Mouse (Mus musculus): Measurements from ENCODE around the gene Usp2. TPM values are rescaled to one million over a fixed set of nuclear protein-coding genes. Genes with fewer than 3 reads are reported as not detected.

The Usp2 gene
- polyA plus RNA-seq, 1 experiment from 2014 or later: 0.59 TPM

GRCm38 (mm10) chr9:44058606-44059005, 8.2 kb upstream of the Usp2 start:
- Histone ChIP-seq H3K4me3 (ENCODE audit: inconsistent target) (no peak overlapping the region), H3K36me3 (ENCODE audit: inconsistent target) (no peaks in the 10 kb centered on the region), H3K27ac (no peak overlapping the region), H3K79me2 (ENCODE audit: inconsistent target) (no peaks in the 10 kb centered on the region)
- 78% methylated on average over 6 of the region's 6 CpGs for WGBS (ENCODE audit: missing documents)

DNA sequence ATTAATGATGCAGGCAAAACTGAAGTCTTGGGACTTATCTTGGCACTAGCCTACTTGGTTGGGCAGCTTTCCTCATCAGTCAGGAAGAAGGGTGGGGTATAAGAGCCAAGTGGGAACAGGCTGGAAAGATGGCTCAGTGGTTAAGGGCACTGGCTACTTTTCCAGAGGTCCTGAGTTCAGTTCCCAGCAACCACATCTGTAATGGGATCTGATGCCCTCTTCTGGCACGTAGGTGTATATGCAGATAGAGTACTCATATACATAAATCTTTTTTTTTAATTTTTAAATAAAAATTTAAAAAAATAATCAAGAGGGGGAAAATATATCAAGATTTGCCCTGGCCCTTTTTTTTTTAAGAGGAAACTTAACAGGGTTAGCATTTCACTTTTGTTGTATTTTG, 1.6 kb upstream of the Usp2 start:
- Histone ChIP-seq H3K79me2 (ENCODE audit: inconsistent target) (no peaks in the 10 kb centered on the region), H3K36me3 (ENCODE audit: inconsistent target) (no peaks in the 10 kb centered on the region), H3K27ac (no peak overlapping the region), H3K4me3 (ENCODE audit: inconsistent target) (no peak overlapping the region)
- 43% methylated on average over 1 of the region's 1 CpGs for WGBS (ENCODE audit: missing documents)

GRCm38 (mm10) chr9:44067241-44067959, 579 bp downstream of the Usp2 start:
- Histone ChIP-seq H3K4me3 (ENCODE audit: inconsistent target) (no peak overlapping the region), H3K27ac (no peak overlapping the region), H3K79me2 (ENCODE audit: inconsistent target) (no peaks in the 10 kb centered on the region), H3K36me3 (ENCODE audit: inconsistent target) (no peaks in the 10 kb centered on the region)
- 14% methylated on average over 15 of the region's 15 CpGs for WGBS (ENCODE audit: missing documents)

GRCm38 (mm10) chr9:44067960-44068330, 1.1 kb downstream of the Usp2 start:
- Histone ChIP-seq H3K27ac (no peak overlapping the region), H3K36me3 (ENCODE audit: inconsistent target) (no peaks in the 10 kb centered on the region), H3K79me2 (ENCODE audit: inconsistent target) (no peaks in the 10 kb centered on the region), H3K4me3 (ENCODE audit: inconsistent target) (no peak overlapping the region)
- 92% methylated on average over 6 of the region's 6 CpGs for WGBS (ENCODE audit: missing documents)

GRCm38 (mm10) chr9:44069252-44069651, 2.4 kb downstream of the Usp2 start:
- H3K4me3 ChIP-seq (ENCODE audit: inconsistent target): no peak overlapping the region
- H3K36me3 ChIP-seq (ENCODE audit: inconsistent target): no peaks in the 10 kb centered on the region
- WGBS (ENCODE audit: missing documents): 72% methylated on average over 7 of the region's 7 CpGs
- H3K27ac ChIP-seq: no peak overlapping the region
- no peaks in the 10 kb centered on the region for H3K79me2 ChIP-seq (ENCODE audit: inconsistent target)

- Histone ChIP-seq H3K36me3 (ENCODE audit: inconsistent target) (no peaks in the 10 kb centered on the region), H3K27ac (no peak overlapping the region), H3K79me2 (ENCODE audit: inconsistent target) (no peaks in the 10 kb centered on the region), H3K4me3 (ENCODE audit: inconsistent target) (no peak overlapping the region)
- WGBS (ENCODE audit: missing documents): 88% methylated on average over 14 of the region's 14 CpGs
These were observed 3.5 kb downstream of the Usp2 start for GRCm38 (mm10) chr9:44070113-44070843.

GRCm38 (mm10) chr9:44070844-44071231, 4.0 kb downstream of the Usp2 start:
- WGBS (ENCODE audit: missing documents): 85% methylated on average over 8 of the region's 8 CpGs
- Histone ChIP-seq H3K27ac (no peak overlapping the region), H3K36me3 (ENCODE audit: inconsistent target) (no peaks in the 10 kb centered on the region), H3K79me2 (ENCODE audit: inconsistent target) (no peaks in the 10 kb centered on the region), H3K4me3 (ENCODE audit: inconsistent target) (no peak overlapping the region)

- Histone ChIP-seq H3K27ac (no peak overlapping the region), H3K79me2 (ENCODE audit: inconsistent target) (no peaks in the 10 kb centered on the region), H3K4me3 (ENCODE audit: inconsistent target) (no peak overlapping the region), H3K36me3 (ENCODE audit: inconsistent target) (no peaks in the 10 kb centered on the region)
- 75% methylated on average over 11 of the region's 11 CpGs for WGBS (ENCODE audit: missing documents)
These were observed 5.2 kb downstream of the Usp2 start for GRCm38 (mm10) chr9:44071914-44072598.

GRCm38 (mm10) chr9:44072599-44072915, 5.7 kb downstream of the Usp2 start:
- H3K27ac ChIP-seq: no peak overlapping the region
- WGBS (ENCODE audit: missing documents): 90% methylated on average over 4 of the region's 4 CpGs
- no peaks in the 10 kb centered on the region for H3K36me3 ChIP-seq (ENCODE audit: inconsistent target)
- H3K79me2 ChIP-seq (ENCODE audit: inconsistent target): no peaks in the 10 kb centered on the region
- no peak overlapping the region for H3K4me3 ChIP-seq (ENCODE audit: inconsistent target)

DNA sequence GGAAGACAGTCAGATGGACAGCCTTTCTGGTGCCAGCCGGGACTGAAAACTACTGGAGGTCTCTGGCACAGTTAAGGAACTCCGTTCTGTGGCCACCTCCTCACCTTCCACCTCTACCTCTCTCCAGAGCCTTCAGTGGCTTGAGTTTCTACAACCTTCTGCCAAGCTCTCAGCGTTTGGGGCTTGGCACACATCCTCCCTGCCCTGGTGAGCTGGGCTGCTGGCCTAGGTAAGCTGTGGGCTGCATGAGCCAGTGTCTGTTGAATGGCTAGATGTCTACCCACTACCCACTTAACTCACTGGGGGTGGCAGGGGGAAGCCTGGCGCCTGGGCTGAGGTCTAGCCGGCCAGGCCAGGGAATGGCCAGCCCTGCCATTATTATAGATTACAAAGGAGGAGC, 6.3 kb downstream of the Usp2 start:
- Histone ChIP-seq H3K27ac (no peak overlapping the region), H3K79me2 (ENCODE audit: inconsistent target) (no peaks in the 10 kb centered on the region), H3K4me3 (ENCODE audit: inconsistent target) (no peak overlapping the region), H3K36me3 (ENCODE audit: inconsistent target) (no peaks in the 10 kb centered on the region)
- WGBS (ENCODE audit: missing documents): 83% methylated on average over 5 of the region's 5 CpGs

GRCm38 (mm10) chr9:44074395-44075275, 7.8 kb downstream of the Usp2 start:
- Histone ChIP-seq H3K36me3 (ENCODE audit: inconsistent target) (no peaks in the 10 kb centered on the region), H3K79me2 (ENCODE audit: inconsistent target) (no peaks in the 10 kb centered on the region), H3K27ac (no peak overlapping the region), H3K4me3 (ENCODE audit: inconsistent target) (no peak overlapping the region)
- 62% methylated on average over 9 of the region's 9 CpGs for WGBS (ENCODE audit: missing documents)

DNA sequence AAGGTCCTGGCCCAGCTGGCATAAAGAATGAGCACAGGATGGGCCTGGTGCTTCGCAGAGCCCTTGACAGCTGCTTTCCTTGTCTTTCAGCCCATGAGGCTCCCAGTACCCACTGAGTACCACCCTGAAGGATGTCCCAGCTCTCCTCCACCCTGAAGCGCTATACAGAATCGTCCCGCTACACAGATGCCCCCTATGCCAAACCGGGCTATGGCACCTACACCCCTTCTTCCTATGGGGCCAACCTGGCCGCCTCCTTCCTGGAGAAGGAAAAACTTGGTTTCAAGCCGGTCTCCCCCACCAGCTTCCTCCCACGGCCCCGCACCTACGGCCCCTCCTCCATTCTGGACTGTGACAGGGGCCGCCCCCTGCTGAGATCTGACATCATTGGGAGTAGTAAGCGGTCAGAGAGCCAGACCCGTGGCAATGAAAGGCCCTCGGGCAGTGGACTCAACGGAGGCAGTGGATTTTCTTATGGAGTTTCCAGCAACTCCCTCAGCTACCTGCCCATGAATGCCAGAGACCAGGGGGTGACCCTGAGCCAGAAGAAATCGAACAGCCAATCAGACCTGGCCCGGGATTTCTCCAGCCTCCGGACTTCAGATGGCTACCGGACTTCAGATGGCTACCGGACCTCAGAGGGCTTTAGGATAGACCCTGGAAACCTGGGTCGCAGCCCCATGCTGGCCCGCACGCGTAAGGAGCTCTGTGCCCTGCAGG, 8.6 kb downstream of the Usp2 start:
- 92% methylated on average over 22 of the region's 24 CpGs for WGBS (ENCODE audit: missing documents)
- no peaks in the 10 kb centered on the region for H3K36me3 ChIP-seq (ENCODE audit: inconsistent target)
- no peaks in the 10 kb centered on the region for H3K79me2 ChIP-seq (ENCODE audit: inconsistent target)
- no peak overlapping the region for H3K27ac ChIP-seq
- H3K4me3 ChIP-seq (ENCODE audit: inconsistent target): no peak overlapping the region

GRCm38 (mm10) chr9:44075996-44076763, 9.4 kb downstream of the Usp2 start:
- H3K79me2 ChIP-seq (ENCODE audit: inconsistent target): no peaks in the 10 kb centered on the region
- no peak overlapping the region for H3K4me3 ChIP-seq (ENCODE audit: inconsistent target)
- no peak overlapping the region for H3K27ac ChIP-seq
- no peaks in the 10 kb centered on the region for H3K36me3 ChIP-seq (ENCODE audit: inconsistent target)
- WGBS (ENCODE audit: missing documents): 86% methylated on average over 16 of the region's 16 CpGs
